Mouse (Mus musculus) stomach, embryonic 16.5 days (tissue): ENCODE data around the gene Rnf144a. TPM values are rescaled to one million over a fixed set of nuclear protein-coding genes. Genes with fewer than 3 reads are reported as not detected.

Source experiments
- ATAC-seq: fragments of 200-750 bp; cut with Nextera tagmentation; 2 replicates; pipeline ENCODE4 v1.8.0; 2017; ENCODE audit warnings: moderate number of reproducible peaks, moderate TSS enrichment; ENCODE audit not compliant: insufficient read depth, low FRiP score
- H3K27ac ChIP-seq: fragments of 300-500 bp; sonication (generic); 2 replicates; pipeline ENCODE4 v1.5.1; 2014; ENCODE audit warnings: low read length
- H3K27me3 ChIP-seq: fragments of 300-500 bp; sonication (generic); 2 replicates; pipeline ENCODE4 v1.6.1; 2014; ENCODE audit warnings: low read length, control low read depth, mixed read lengths; ENCODE audit not compliant: control insufficient read depth, insufficient read depth
- H3K36me3 ChIP-seq: fragments of 300-500 bp; sonication (generic); 2 replicates; pipeline ENCODE4 v1.6.1; 2014; ENCODE audit warnings: low read length; ENCODE audit not compliant: control insufficient read depth, insufficient read depth
- H3K4me1 ChIP-seq: fragments of 300-500 bp; sonication (generic); 2 replicates; pipeline ENCODE4 v1.6.1; 2014; ENCODE audit warnings: low read length, control low read depth, mixed read lengths; ENCODE audit not compliant: control insufficient read depth, insufficient read depth
- H3K4me2 ChIP-seq: fragments of 300-500 bp; sonication (generic); 2 replicates; pipeline ENCODE4 v1.6.1; 2014; ENCODE audit warnings: low read depth, low read length, mixed read lengths
- H3K4me3 ChIP-seq: fragments of 300-500 bp; sonication (generic); replicated peaks from 2 replicates; pipeline ENCODE4 v1.5.1; 2014; ENCODE audit warnings: mild to moderate bottlenecking, low read length
- H3K9ac ChIP-seq: fragments of 300-500 bp; sonication (generic); 2 replicates; pipeline ENCODE4 v1.6.1; 2014; ENCODE audit warnings: low read length
- H3K9me3 ChIP-seq: fragments of 300-500 bp; sonication (generic); replicated peaks from 2 replicates; pipeline ENCODE4 v1.6.1; 2016; ENCODE audit warnings: low read length, control low read depth; ENCODE audit not compliant: control insufficient read depth
- WGBS: fragments of 180-500 bp; shearing (Covaris S2); extraction: QIAGEN DNeasy Blood & Tissue Kit; methylation state at CpG from one replicate; pipeline ENCODE4 v1.1.7; 2014; 5-methylcytosine and 5-hydroxymethylcytosine counted together
- polyA plus RNA-seq: library from polyadenylated mRNA; unstranded; fragments of >200 nt; fragmentation: Nextera tagmentation; extraction: Ambion mirVana; gene quantifications from 2 replicates; pipeline ENCODE4 v1.2.1, GENCODE M21; 2015

The Rnf144a gene
- 18.3 and 19.6 TPM in 2 replicates for polyA plus RNA-seq

- peak; percentile 90 for ATAC-seq
- no peaks in the 10 kb centered on the region for H3K36me3 ChIP-seq
- H3K27ac ChIP-seq: peak within 1 kb of the TSS; percentile 31
- no peaks in the 10 kb centered on the region for H3K9me3 ChIP-seq
- 1% methylated on average over 45 of the region's 45 CpGs for WGBS
- H3K4me2 ChIP-seq: peak within 1 kb of the TSS; percentile 79
- peak within 1 kb of the TSS; percentile 88 for H3K9ac ChIP-seq
- H3K4me3 ChIP-seq: peak within 1 kb of the TSS; percentile 79
- no peaks in the 10 kb centered on the region for H3K27me3 ChIP-seq
- H3K4me1 ChIP-seq: peaks cover 10% of the 10 kb centered on the region; the same call in 1 of the 2 replicates
Observed at GRCm38 (mm10) chr12:26415104-26415771, at the start of gene Rnf144a. Rnf144a (minus strand) TSS chr12:26415254.

GRCm38 (mm10) chr12:26460091-26460490 lies 45.0 kb upstream of the Rnf144a start:
- Histone ChIP-seq H3K4me3 (no peak overlapping the region), H3K9ac (no peak overlapping the region), H3K36me3 (no peaks in the 10 kb centered on the region), H3K27me3 (no peaks in the 10 kb centered on the region), H3K4me1 (peaks cover 10% of the 10 kb centered on the region), H3K27ac (no peak overlapping the region), H3K4me2 (no peak overlapping the region), H3K9me3 (no peaks in the 10 kb centered on the region)
- ATAC-seq: no peak
- 24% methylated on average over 2 of the region's 2 CpGs for WGBS

- Histone ChIP-seq H3K4me1 (peaks cover 13% of the 10 kb centered on the region), H3K9me3 (no peaks in the 10 kb centered on the region), H3K9ac (no peak within 1 kb of the TSS), H3K36me3 (no peaks in the 10 kb centered on the region), H3K27me3 (no peaks in the 10 kb centered on the region), H3K27ac (no peak within 1 kb of the TSS), H3K4me3 (peak within 1 kb of the TSS; percentile 6), H3K4me2 (peak within 1 kb of the TSS; percentile 37)
- ATAC-seq: peak; percentile 89
- WGBS: 22% methylated on average over 13 of the region's 13 CpGs
Observed at GRCm38 (mm10) chr12:26456028-26456698, 41.1 kb upstream of the Rnf144a start, which contains the start of gene Rsad2. Rsad2 (minus strand) TSS chr12:26456452.

GRCm38 (mm10) chr12:26454682-26455081 lies 39.6 kb upstream of the Rnf144a start:
- H3K4me3 ChIP-seq: no peak overlapping the region
- H3K4me2 ChIP-seq: no peak overlapping the region
- H3K36me3 ChIP-seq: no peaks in the 10 kb centered on the region
- WGBS: 35% methylated on average over 5 of the region's 5 CpGs
- H3K4me1 ChIP-seq: peaks cover 13% of the 10 kb centered on the region
- no peak for ATAC-seq
- no peak overlapping the region for H3K9ac ChIP-seq
- no peak overlapping the region for H3K27ac ChIP-seq
- no peaks in the 10 kb centered on the region for H3K27me3 ChIP-seq
- no peaks in the 10 kb centered on the region for H3K9me3 ChIP-seq

- Histone ChIP-seq H3K9ac (no peak overlapping the region), H3K27ac (no peak overlapping the region), H3K9me3 (no peaks in the 10 kb centered on the region), H3K4me3 (no peak overlapping the region), H3K4me1 (peaks cover 13% of the 10 kb centered on the region), H3K27me3 (no peaks in the 10 kb centered on the region), H3K36me3 (no peaks in the 10 kb centered on the region), H3K4me2 (no peak overlapping the region)
- WGBS: 53% methylated on average over 4 of the region's 4 CpGs
- ATAC-seq: no peak
Observed at GRCm38 (mm10) chr12:26452951-26453350, 37.9 kb upstream of the Rnf144a start.

- Histone ChIP-seq H3K4me2 (no peak overlapping the region), H3K4me3 (no peak overlapping the region), H3K36me3 (no peaks in the 10 kb centered on the region), H3K9ac (no peak overlapping the region), H3K4me1 (peaks cover 7% of the 10 kb centered on the region), H3K27ac (no peak overlapping the region), H3K27me3 (no peaks in the 10 kb centered on the region), H3K9me3 (no peaks in the 10 kb centered on the region)
- no peak for ATAC-seq
- WGBS: 13% methylated on average over 1 of the region's 1 CpGs
Observed at GRCm38 (mm10) chr12:26451150-26451549, 36.1 kb upstream of the Rnf144a start.

GRCm38 (mm10) chr12:26449483-26449882 lies 34.4 kb upstream of the Rnf144a start:
- H3K9me3 ChIP-seq: no peaks in the 10 kb centered on the region
- no peak overlapping the region for H3K4me2 ChIP-seq
- WGBS: 91% methylated on average over 2 of the region's 2 CpGs
- H3K4me3 ChIP-seq: no peak overlapping the region
- H3K9ac ChIP-seq: no peak overlapping the region
- H3K27me3 ChIP-seq: no peaks in the 10 kb centered on the region
- no peaks in the 10 kb centered on the region for H3K36me3 ChIP-seq
- H3K4me1 ChIP-seq: peaks cover 2% of the 10 kb centered on the region; the same call in 1 of the 2 replicates
- no peak overlapping the region for H3K27ac ChIP-seq
- ATAC-seq: no peak

- Histone ChIP-seq H3K27ac (no peak overlapping the region), H3K36me3 (no peaks in the 10 kb centered on the region), H3K4me2 (no peak overlapping the region), H3K9ac (no peak overlapping the region), H3K27me3 (no peaks in the 10 kb centered on the region), H3K4me3 (no peak overlapping the region), H3K9me3 (no peaks in the 10 kb centered on the region), H3K4me1 (peaks cover 2% of the 10 kb centered on the region; the same call in 1 of the 2 replicates)
- WGBS: 75% methylated on average over 4 of the region's 4 CpGs
- no peak for ATAC-seq
Observed at GRCm38 (mm10) chr12:26446377-26447045, 31.5 kb upstream of the Rnf144a start.

GRCm38 (mm10) chr12:26444511-26444910 lies 29.5 kb upstream of the Rnf144a start:
- Histone ChIP-seq H3K27ac (no peak overlapping the region), H3K36me3 (no peaks in the 10 kb centered on the region), H3K4me3 (no peak overlapping the region), H3K9ac (no peak overlapping the region), H3K9me3 (no peaks in the 10 kb centered on the region), H3K27me3 (no peaks in the 10 kb centered on the region), H3K4me1 (no peaks in the 10 kb centered on the region), H3K4me2 (no peak overlapping the region)
- 72% methylated on average over 2 of the region's 2 CpGs for WGBS
- ATAC-seq: no peak
